Mouse (Mus musculus) cerebellum, adult 2 months (tissue): Measurements from ENCODE around the gene Atmin.

Source experiments
- CTCF ChIP-seq: fragments of 200-500 bp; IDR thresholded peaks from 2 replicates; pipeline ENCODE4 v1.5.1; 2011; ENCODE audit warnings: low read depth, mild to moderate bottlenecking, control low read depth, low read length, moderate library complexity, borderline replicate concordance; ENCODE audit not compliant: insufficient read depth
- POLR2A ChIP-seq: fragments of 200-500 bp; IDR thresholded peaks from 2 replicates; pipeline ENCODE4 v1.6.1; 2011; ENCODE audit warnings: low read length, control low read depth, borderline replicate concordance; ENCODE audit not compliant: insufficient read depth

DNA sequence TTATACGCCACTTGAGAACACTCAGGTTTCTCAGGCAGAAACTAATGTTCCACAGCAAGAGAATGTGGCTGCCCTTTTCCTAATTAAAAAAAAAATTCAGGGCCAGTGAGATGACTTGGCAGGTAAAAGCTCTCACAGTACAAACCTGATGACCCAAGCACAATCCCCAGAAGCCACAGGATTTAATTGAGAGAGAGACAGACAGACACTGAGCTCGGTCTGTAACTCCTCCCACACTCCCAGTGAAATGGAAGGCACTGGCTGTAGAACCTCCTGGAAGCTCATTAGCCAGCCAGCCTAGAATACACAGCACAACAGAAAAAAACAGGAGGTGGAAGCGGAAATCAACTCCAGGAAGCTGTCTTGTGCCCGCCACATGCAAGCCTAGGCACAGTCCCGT lies 32.4 kb downstream of the Atmin start:
- no peak for TF ChIP-seq POLR2A
- no peak for TF ChIP-seq CTCF
